Mouse (Mus musculus) embryonic fibroblast, embryonic 13.5 days (primary cell): ENCODE results near the gene Gm5431.

Experiments
- CTCF ChIP-seq: IDR thresholded peaks from 2 replicates; pipeline ENCODE4 v1.5.1; 2011; ENCODE audit warnings: mild to moderate bottlenecking, control low read depth, low read length, moderate library complexity, borderline replicate concordance; ENCODE audit not compliant: insufficient read depth
- POLR2A ChIP-seq: IDR thresholded peaks from 2 replicates; pipeline ENCODE4 v1.6.1; 2011; ENCODE audit warnings: low read depth, mild to moderate bottlenecking, control low read depth, low read length, moderate library complexity

GRCm38 (mm10) chr11:48840805-48841204 is 61.2 kb downstream of the Gm5431 start:
- no peak for TF ChIP-seq POLR2A
- TF ChIP-seq CTCF = no peak
